Comparison of ENCODE assay signal across 24 mouse cellular contexts in the genomic region with DNA sequence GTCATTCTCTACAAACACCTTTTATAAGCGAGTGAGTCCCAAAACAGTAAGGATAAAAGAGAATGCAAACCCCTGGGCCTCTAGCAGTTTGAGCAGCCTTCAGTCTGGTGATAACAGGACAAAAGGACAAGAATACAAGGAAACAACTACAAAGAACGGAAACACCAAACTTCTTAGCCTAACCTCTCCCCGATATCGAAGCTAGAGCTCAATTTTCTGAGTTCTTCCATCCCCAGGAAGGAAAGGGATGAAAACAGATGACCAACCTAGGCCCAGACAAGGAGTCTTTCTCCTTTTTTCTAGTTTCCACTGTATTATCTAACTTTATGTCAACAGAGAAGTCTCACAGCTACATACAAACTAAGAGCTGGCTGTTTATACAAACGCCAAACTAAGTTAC. TPM values are rescaled to one million over a fixed set of nuclear protein-coding genes. Genes with fewer than 3 reads are reported as not detected.
DNase-seq lines count a peak whose midpoint lies in the region; ATAC-seq and TF ChIP-seq lines count a peak whose summit lies in the region.
"Had no signal": no experiment of that assay in that cellular context is flagged by ENCODE, and none has a peak within 500 bp of the region (broad histone marks: within the 10 kb centered on the region; RNA-seq: fewer than 3 reads in every experiment).

No protein-coding gene starts in this region.

- no peak overlapping the region for H3K4me3 ChIP-seq in embryonic facial prominence, embryonic 13.5 days
- no peak overlapping the region for H3K4me3 ChIP-seq in embryonic facial prominence, embryonic 10.5 days
- H3K4me3 ChIP-seq in heart, embryonic 13.5 days = no peak overlapping the region
- H3K4me3 ChIP-seq in heart, embryonic 11.5 days (ENCODE audit: low read depth, low read length) = no peak overlapping the region
- no peak overlapping the region for H3K4me3 ChIP-seq in heart, postnatal 0 days (ENCODE audit: low read depth, low read length)
- H3K4me3 ChIP-seq: forebrain, embryonic 13.5 days; forebrain, embryonic 15.5 days had no signal

- peaks cover 81% of the 10 kb centered on the region for H3K36me3 ChIP-seq in embryonic facial prominence, embryonic 13.5 days
- peaks cover 98% of the 10 kb centered on the region for H3K36me3 ChIP-seq in embryonic facial prominence, embryonic 10.5 days (replicated peaks)
- H3K36me3 ChIP-seq in heart, embryonic 13.5 days = peaks cover 90% of the 10 kb centered on the region
- H3K36me3 ChIP-seq in heart, embryonic 11.5 days (ENCODE audit: control insufficient read depth, insufficient read depth, low read length) = peaks cover 13% of the 10 kb centered on the region
- H3K36me3 ChIP-seq in heart, postnatal 0 days (replicated peaks; ENCODE audit: control insufficient read depth, insufficient read depth, low read length) = peaks cover 79% of the 10 kb centered on the region

- H3K27ac ChIP-seq in embryonic facial prominence, embryonic 13.5 days = 0 out of 2 replicates have a peak overlapping the region, but pooled peaks have one; percentile 24
- no peak overlapping the region for H3K27ac ChIP-seq in embryonic facial prominence, embryonic 10.5 days (replicated peaks)
- peak overlapping the region; percentile 20; the same call in 1 of the 2 replicates for H3K27ac ChIP-seq in heart, embryonic 13.5 days (replicated peaks)
- no peak overlapping the region for H3K27ac ChIP-seq in heart, embryonic 11.5 days (ENCODE audit: low read depth, low read length)
- H3K27ac ChIP-seq in heart, postnatal 0 days (ENCODE audit: low read depth) = peak overlapping the region; percentile 20; the same call in 1 of the 2 replicates
- H3K27ac ChIP-seq: forebrain, embryonic 13.5 days; forebrain, embryonic 15.5 days had no signal

- H3K4me2 ChIP-seq in embryonic facial prominence, embryonic 13.5 days = no peak overlapping the region
- no peak overlapping the region for H3K4me2 ChIP-seq in heart, embryonic 13.5 days
- no peak overlapping the region for H3K4me2 ChIP-seq in heart, embryonic 11.5 days
- no peak overlapping the region for H3K4me2 ChIP-seq in heart, postnatal 0 days (ENCODE audit: low read depth, low read length)
- H3K4me2 ChIP-seq: forebrain, embryonic 13.5 days; forebrain, embryonic 15.5 days had no signal

- DNase-seq in embryonic facial prominence, embryonic 10.5 days (ENCODE audit: low spot score) = no peak
- DNase-seq in heart, adult 11 months = peak; percentile 86
- no peak for DNase-seq in heart, postnatal 10 days
- no peak for DNase-seq in heart, postnatal 0 days (ENCODE audit: low spot score)
- DNase-seq in heart, postnatal 25 days (ENCODE audit: low spot score) = no peak
- DNase-seq: adrenal gland, adult 8-10 months; adrenal gland, postnatal 14 days; adrenal gland, postnatal 36 days; B cell, adult 2 months; cerebellum, adult 11-12 months; cerebellum, adult 2 months; cerebellum, adult 9-10 months; cerebellum, postnatal 10 days; cerebellum, postnatal 25 days had no signal

- H3K9ac ChIP-seq in embryonic facial prominence, embryonic 13.5 days = no peak overlapping the region
- H3K9ac ChIP-seq in heart, embryonic 13.5 days = no peak overlapping the region; the same call in 1 of the 2 replicates
- H3K9ac ChIP-seq in heart, embryonic 11.5 days (ENCODE audit: low read depth, low read length) = no peak overlapping the region
- H3K9ac ChIP-seq in heart, postnatal 0 days (replicated peaks; ENCODE audit: low read depth, low read length) = no peak overlapping the region
- H3K9ac ChIP-seq: forebrain, embryonic 13.5 days; forebrain, embryonic 15.5 days had no signal

- no peaks in the 10 kb centered on the region for H3K27me3 ChIP-seq in embryonic facial prominence, embryonic 13.5 days
- H3K27me3 ChIP-seq in embryonic facial prominence, embryonic 10.5 days (replicated peaks; ENCODE audit: low read depth, poor library complexity, severe bottlenecking) = no peaks in the 10 kb centered on the region
- H3K27me3 ChIP-seq in heart, embryonic 13.5 days (replicated peaks) = no peaks in the 10 kb centered on the region
- no peaks in the 10 kb centered on the region for H3K27me3 ChIP-seq in heart, embryonic 11.5 days (ENCODE audit: control insufficient read depth, insufficient read depth, low read length)
- no peaks in the 10 kb centered on the region for H3K27me3 ChIP-seq in heart, postnatal 0 days (ENCODE audit: control insufficient read depth, insufficient read depth, low read length)
- H3K27me3 ChIP-seq: CH12.LX; forebrain, embryonic 13.5 days; forebrain, embryonic 15.5 days; Patski had no signal

- 87% methylated on average over 5 of the region's 5 CpGs for WGBS in embryonic facial prominence, embryonic 13.5 days
- WGBS in embryonic facial prominence, embryonic 10.5 days = 92% methylated on average over 5 of the region's 5 CpGs
- WGBS in heart, embryonic 13.5 days = 63% methylated on average over 5 of the region's 5 CpGs
- 73% methylated on average over 5 of the region's 5 CpGs for whole genome bisulfite sequencing in heart, embryonic 11.5 days (ENCODE audit: insufficient replicate concordance)
- WGBS in heart, postnatal 0 days = 62% methylated on average over 5 of the region's 5 CpGs

- TF ChIP-seq EP300 in heart, postnatal 0 days (IDR thresholded peaks at IDR 0.05; ENCODE audit: low read depth) = no peak

- ATAC-seq in embryonic facial prominence, embryonic 13.5 days (ENCODE audit: insufficient number of reproducible peaks, insufficient read depth, low FRiP score, low TSS enrichment, low read depth) = no peak
- ATAC-seq in heart, embryonic 13.5 days (ENCODE audit: extremely low read depth, insufficient number of reproducible peaks, low FRiP score, low TSS enrichment) = no peak
- ATAC-seq in heart, embryonic 11.5 days (replicated peaks; ENCODE audit: insufficient number of reproducible peaks, low FRiP score, low TSS enrichment) = no peak
- ATAC-seq in heart, postnatal 0 days (ENCODE audit: insufficient read depth, low read depth) = no peak
- ATAC-seq: activated CD4-positive, CD25-positive, alpha-beta regulatory T cell, adult 4 months; CD4-positive, CD25-positive, alpha-beta regulatory T cell, adult 4 months; forebrain, embryonic 13.5 days; forebrain, embryonic 15.5 days; Patski had no signal

- no peak for TF ChIP-seq CTCF in heart, postnatal 0 days (IDR thresholded peaks at IDR 0.05; ENCODE audit: low read depth)

- no peaks in the 10 kb centered on the region for H3K9me3 ChIP-seq in embryonic facial prominence, embryonic 13.5 days
- no peaks in the 10 kb centered on the region for H3K9me3 ChIP-seq in embryonic facial prominence, embryonic 10.5 days
- H3K9me3 ChIP-seq in heart, embryonic 13.5 days = no peaks in the 10 kb centered on the region
- H3K9me3 ChIP-seq in heart, embryonic 11.5 days (replicated peaks; ENCODE audit: control insufficient read depth, low read length) = no peaks in the 10 kb centered on the region
- H3K9me3 ChIP-seq in heart, postnatal 0 days (replicated peaks; ENCODE audit: control insufficient read depth, low read length) = no peaks in the 10 kb centered on the region
- H3K9me3 ChIP-seq: forebrain, embryonic 13.5 days; forebrain, embryonic 15.5 days; G1E had no signal

- peaks cover 20% of the 10 kb centered on the region for H3K4me1 ChIP-seq in embryonic facial prominence, embryonic 13.5 days
- H3K4me1 ChIP-seq in embryonic facial prominence, embryonic 10.5 days = peaks cover 8% of the 10 kb centered on the region
- H3K4me1 ChIP-seq in heart, embryonic 13.5 days = peaks cover 38% of the 10 kb centered on the region
- 0 out of 2 replicates have a peak, but pooled peaks cover 4% of the 10 kb centered on the region for H3K4me1 ChIP-seq in heart, embryonic 11.5 days (ENCODE audit: control insufficient read depth, insufficient read depth, low read length)
- 0 out of 2 replicates have a peak, but pooled peaks cover 7% of the 10 kb centered on the region for H3K4me1 ChIP-seq in heart, postnatal 0 days (ENCODE audit: control insufficient read depth, insufficient read depth)

- intact Hi-C loops in heart, postnatal 10 days (cut with DNase I) = no loop called here
- intact Hi-C loops in heart, postnatal 25 days (cut with DNase I) = no loop called here

RNA-seq across cellular contexts. Expression of gene Smarce1, which starts 7.5 kb away (rescaled TPM):
- 307 and 334 TPM in 2 replicates for polyA plus RNA-seq in embryonic facial prominence, embryonic 13.5 days (2015; fragmentation: Nextera tagmentation; extraction: Ambion mirVana)
- polyA plus RNA-seq in embryonic facial prominence, embryonic 10.5 days (2016; fragmentation: Nextera tagmentation; extraction: Ambion mirVana) = 369 and 387 TPM in 2 replicates
- 10 to 100 TPM; 68.3 to 76.9 TPM for total RNA-seq in heart, postnatal 10 days (2021)
- 150 and 165 TPM in 2 replicates for polyA plus RNA-seq in heart, embryonic 13.5 days (2015; fragmentation: Nextera tagmentation; extraction: Ambion mirVana)
- polyA plus RNA-seq in heart, embryonic 11.5 days (2014; fragmentation: Nextera tagmentation; extraction: Ambion mirVana) = 125 and 130 TPM in 2 replicates
- 53.6 and 96.9 TPM in 2 replicates for total RNA-seq in heart, postnatal 0 days (2014; rRNA removed; ENCODE audit: low replicate concordance)
- polyA plus RNA-seq in heart, postnatal 0 days (2015; fragmentation: Nextera tagmentation; extraction: Ambion mirVana) = 115 and 126 TPM in 2 replicates
- total RNA-seq in heart, postnatal 25 days (2021) = 10 to 100 TPM; 46.0 to 51.8 TPM

RNA-seq across cellular contexts. Expression of gene Krt222, which starts 20.6 kb away (rescaled TPM):
- 0.41 and 0.42 TPM in 2 replicates for polyA plus RNA-seq in embryonic facial prominence, embryonic 13.5 days (2015; fragmentation: Nextera tagmentation; extraction: Ambion mirVana)
- polyA plus RNA-seq in embryonic facial prominence, embryonic 10.5 days (2016; fragmentation: Nextera tagmentation; extraction: Ambion mirVana) = 0.10 and 0.12 TPM in 2 replicates
- 10 to 100 TPM; 12.6 to 18.9 TPM for total RNA-seq in heart, postnatal 10 days (2021)
- 1.7 and 1.9 TPM in 2 replicates for polyA plus RNA-seq in heart, embryonic 13.5 days (2015; fragmentation: Nextera tagmentation; extraction: Ambion mirVana)
- 1.2 TPM in 2 replicates for polyA plus RNA-seq in heart, embryonic 11.5 days (2014; fragmentation: Nextera tagmentation; extraction: Ambion mirVana)
- total RNA-seq in heart, postnatal 0 days (2014; rRNA removed; ENCODE audit: low replicate concordance) = 4.5 and 5.7 TPM in 2 replicates
- polyA plus RNA-seq in heart, postnatal 0 days (2015; fragmentation: Nextera tagmentation; extraction: Ambion mirVana) = 6.9 and 7.9 TPM in 2 replicates
- 10 to 100 TPM; 32.6 to 39.1 TPM for total RNA-seq in heart, postnatal 25 days (2021)
- polyA plus RNA-seq: G1E had no signal

Comparison
In these comparisons a context has a peak if more than half of its experiments do, and no peak if none do; other contexts are left out.
1. H3K27ac ChIP-seq: peak in embryonic facial prominence, embryonic 13.5 days (single experiment), heart, embryonic 13.5 days (single experiment) and heart, postnatal 0 days (single experiment); none in embryonic facial prominence, embryonic 10.5 days (single experiment) and heart, embryonic 11.5 days (single experiment).